Mouse (Mus musculus): ENCODE data around the gene Pla2g4f. TPM values are rescaled to one million over a fixed set of nuclear protein-coding genes. Genes with fewer than 3 reads are reported as not detected.

Pla2g4f gene
- polyA plus RNA-seq, 1 experiment from 2014 or later = not detected

DNA sequence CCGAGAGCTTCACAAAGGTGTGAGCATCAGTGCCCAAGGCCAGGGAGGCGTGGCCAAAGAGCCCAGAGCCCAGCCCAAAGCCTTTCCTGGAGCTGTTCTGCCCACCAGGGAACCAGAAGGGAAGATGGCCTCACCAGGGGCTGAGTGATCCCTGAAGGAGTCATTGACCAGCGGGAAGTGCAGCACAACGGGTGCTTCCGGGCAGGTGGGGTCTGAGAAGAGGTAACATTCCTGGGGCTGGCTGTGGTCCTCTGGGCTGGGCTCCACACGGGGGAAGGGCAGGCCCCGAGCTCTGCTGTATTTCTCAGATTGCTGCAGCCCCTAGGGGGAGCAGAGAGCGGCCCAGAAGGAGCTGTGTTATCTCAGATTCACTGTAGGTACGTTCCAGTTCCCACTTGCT is 45.3 kb downstream of the Pla2g4f start:
- H3K4me3 ChIP-seq = no peak overlapping the region
- H3K27ac ChIP-seq = no peak overlapping the region
- no peaks in the 10 kb centered on the region for H3K36me3 ChIP-seq (ENCODE audit: poor library complexity, severe bottlenecking)
- H3K9me3 ChIP-seq (replicated peaks) = no peaks in the 10 kb centered on the region
- H3K9ac ChIP-seq = no peak overlapping the region
- no peak for ATAC-seq
- no peak overlapping the region for H3K4me2 ChIP-seq
- 4% methylated on average over 9 of the region's 9 CpGs for WGBS
- H3K27me3 ChIP-seq = no peaks in the 10 kb centered on the region
- no peaks in the 10 kb centered on the region for H3K4me1 ChIP-seq

DNA sequence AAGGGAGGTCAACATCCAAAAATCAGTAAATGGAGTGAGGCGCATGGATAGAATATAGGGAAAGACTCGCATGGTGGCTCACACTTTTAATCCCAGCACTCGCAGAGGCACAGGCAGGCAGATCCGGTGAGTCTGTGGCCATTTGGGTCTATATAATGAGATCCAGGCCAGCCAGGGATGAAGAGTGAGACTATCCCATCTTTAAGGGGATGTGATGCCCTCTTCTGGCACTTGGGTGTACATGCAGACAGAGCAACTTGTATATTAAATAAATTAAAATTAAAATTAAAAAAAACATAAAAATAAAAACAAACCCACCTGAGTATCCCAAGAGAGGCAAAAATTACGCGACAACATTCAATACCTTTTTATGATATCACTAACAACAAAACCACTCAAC is 48.4 kb downstream of the Pla2g4f start:
- 78% methylated on average over 6 of the region's 6 CpGs for WGBS
- H3K4me1 ChIP-seq = no peaks in the 10 kb centered on the region

DNA sequence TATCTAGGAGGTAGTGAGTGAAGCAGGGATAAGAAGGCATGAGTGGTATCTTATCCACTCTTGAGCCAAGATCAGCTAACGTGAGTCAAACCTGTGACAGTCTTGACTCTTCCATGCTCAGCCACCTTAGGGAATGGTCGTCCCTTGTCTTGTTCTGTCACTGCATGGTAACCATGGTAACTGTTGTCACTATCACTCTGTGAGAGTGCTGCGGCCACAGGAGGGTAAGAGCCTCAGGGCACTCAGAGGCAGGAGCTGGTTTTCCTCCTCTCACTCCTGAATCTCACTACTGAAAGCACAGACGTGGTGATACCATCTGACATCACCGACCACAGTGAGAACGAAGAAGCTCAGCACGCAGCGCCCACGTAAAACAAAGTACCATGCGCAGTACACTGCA is 49.1 kb downstream of the Pla2g4f start:
- 63% methylated on average over 10 of the region's 10 CpGs for WGBS
- H3K27me3 ChIP-seq = no peaks in the 10 kb centered on the region
- H3K9ac ChIP-seq = no peak overlapping the region
- no peak overlapping the region for H3K4me3 ChIP-seq
- no peaks in the 10 kb centered on the region for H3K36me3 ChIP-seq (ENCODE audit: poor library complexity, severe bottlenecking)
- H3K9me3 ChIP-seq (replicated peaks) = no peaks in the 10 kb centered on the region
- no peak for ATAC-seq
- H3K4me1 ChIP-seq = no peaks in the 10 kb centered on the region
- H3K4me2 ChIP-seq = no peak overlapping the region
- no peak overlapping the region for H3K27ac ChIP-seq

More for the DNA sequence above, 48.4 kb downstream of the Pla2g4f start:
- Histone ChIP-seq H3K27ac (no peak overlapping the region), H3K27me3 (no peaks in the 10 kb centered on the region), H3K9me3 (replicated peaks) (no peaks in the 10 kb centered on the region), H3K4me3 (no peak overlapping the region), H3K36me3 (ENCODE audit: poor library complexity, severe bottlenecking) (no peaks in the 10 kb centered on the region), H3K9ac (no peak overlapping the region), H3K4me2 (no peak overlapping the region)
- no peak for ATAC-seq

DNA sequence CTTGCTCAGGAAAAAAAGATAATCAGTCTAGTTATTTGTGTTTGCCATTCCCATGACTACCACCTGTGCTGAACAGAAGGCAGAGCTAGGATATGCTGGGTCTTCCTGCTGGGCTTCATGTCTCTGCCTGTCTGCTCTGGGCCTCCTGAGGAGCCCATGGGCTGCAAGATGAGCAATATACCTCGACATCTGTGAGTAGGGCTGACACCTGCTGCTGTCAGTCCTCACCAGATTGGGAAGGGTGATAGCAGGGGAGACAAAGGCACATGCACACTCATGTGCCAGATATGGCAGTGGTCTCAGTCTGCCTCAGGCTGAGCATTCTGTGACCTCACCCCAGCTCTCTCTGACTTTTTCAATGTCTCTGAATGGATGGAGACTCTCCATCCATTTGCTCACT is 51.1 kb downstream of the Pla2g4f start:
- no peak overlapping the region for H3K4me3 ChIP-seq
- no peak overlapping the region for H3K4me2 ChIP-seq
- no peak for ATAC-seq
- H3K9me3 ChIP-seq (replicated peaks) = no peaks in the 10 kb centered on the region
- H3K27me3 ChIP-seq = no peaks in the 10 kb centered on the region
- no peak overlapping the region for H3K9ac ChIP-seq
- H3K4me1 ChIP-seq = no peaks in the 10 kb centered on the region
- H3K36me3 ChIP-seq (ENCODE audit: poor library complexity, severe bottlenecking) = no peaks in the 10 kb centered on the region
- H3K27ac ChIP-seq = no peak overlapping the region
- WGBS = 39% methylated on average over 1 of the region's 1 CpGs

DNA sequence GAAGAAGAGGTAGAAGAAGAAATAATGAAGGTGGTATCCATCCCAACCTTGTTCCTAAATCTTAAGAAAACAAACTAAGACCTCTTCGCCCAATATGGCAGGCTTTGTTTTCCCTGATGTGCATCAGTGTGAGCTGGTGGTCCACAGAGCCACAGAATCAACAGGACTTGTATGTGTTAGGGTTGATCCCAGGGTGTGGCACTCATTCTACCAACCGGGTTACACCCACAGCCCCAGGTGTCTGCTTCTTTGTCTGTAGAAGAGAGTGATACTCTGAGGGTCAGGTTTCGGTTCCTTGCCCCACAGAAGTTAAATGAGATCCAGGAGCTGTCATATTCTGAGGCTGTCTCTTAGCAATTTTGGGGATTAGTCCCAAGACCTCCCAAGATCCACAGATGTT is 52.6 kb downstream of the Pla2g4f start:
- no peaks in the 10 kb centered on the region for H3K27me3 ChIP-seq
- 70% methylated on average over 3 of the region's 3 CpGs for WGBS

DNA sequence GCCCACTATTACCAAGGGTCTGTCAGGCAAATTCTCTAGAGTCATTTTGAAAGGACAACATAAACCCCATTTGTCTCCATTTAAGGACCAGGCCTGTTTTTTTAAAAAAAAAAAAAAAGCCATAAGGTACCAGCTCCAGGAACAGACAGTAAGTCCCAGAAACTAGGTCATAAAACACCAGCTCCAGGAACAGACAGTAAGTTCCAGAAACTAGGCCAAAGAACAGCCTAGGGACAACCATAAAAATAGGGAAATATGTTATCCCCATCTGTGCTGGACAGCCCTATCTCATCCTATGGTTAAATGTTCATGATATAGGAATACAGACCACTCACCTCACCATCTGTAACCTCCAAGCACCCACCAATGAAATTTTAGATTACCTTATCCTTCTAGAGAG is 57.7 kb downstream of the Pla2g4f start:
- Histone ChIP-seq H3K4me1 (no peaks in the 10 kb centered on the region), H3K36me3 (ENCODE audit: poor library complexity, severe bottlenecking) (no peaks in the 10 kb centered on the region), H3K4me2 (no peak overlapping the region), H3K27me3 (no peaks in the 10 kb centered on the region), H3K9me3 (replicated peaks) (no peaks in the 10 kb centered on the region), H3K4me3 (no peak overlapping the region), H3K9ac (no peak overlapping the region), H3K27ac (no peak overlapping the region)
- no peak for ATAC-seq

More for the DNA sequence above, 52.6 kb downstream of the Pla2g4f start:
- no peak for ATAC-seq
- Histone ChIP-seq H3K9ac (no peak overlapping the region), H3K4me3 (no peak overlapping the region), H3K4me2 (no peak overlapping the region), H3K27ac (no peak overlapping the region), H3K4me1 (no peaks in the 10 kb centered on the region), H3K36me3 (ENCODE audit: poor library complexity, severe bottlenecking) (no peaks in the 10 kb centered on the region), H3K9me3 (replicated peaks) (no peaks in the 10 kb centered on the region)

DNA sequence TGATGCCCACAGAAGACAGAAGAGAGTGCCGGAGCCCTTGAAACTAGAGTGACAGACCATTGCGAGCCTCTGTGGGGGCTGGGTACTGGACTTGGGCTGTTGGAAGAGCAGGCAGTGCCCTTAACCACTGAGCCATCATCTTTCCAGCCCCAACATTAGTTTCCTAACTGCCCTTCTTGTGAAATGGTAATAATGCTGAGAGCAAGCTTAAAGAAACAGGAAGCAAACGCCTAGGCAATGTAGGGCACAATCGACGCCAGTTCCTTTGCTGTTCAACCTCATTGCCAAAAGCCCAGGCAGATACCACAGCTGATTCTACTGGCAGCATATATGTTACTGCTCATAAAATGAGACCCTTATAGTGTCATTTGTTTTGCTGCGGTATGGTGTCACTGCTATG is 61.3 kb downstream of the Pla2g4f start:
- 90% methylated on average over 6 of the region's 6 CpGs for WGBS
- H3K27ac ChIP-seq = no peak overlapping the region
- no peak overlapping the region for H3K4me2 ChIP-seq
- H3K4me3 ChIP-seq = no peak overlapping the region
- no peaks in the 10 kb centered on the region for H3K27me3 ChIP-seq
- no peaks in the 10 kb centered on the region for H3K36me3 ChIP-seq (ENCODE audit: poor library complexity, severe bottlenecking)
- H3K9ac ChIP-seq = no peak overlapping the region
- H3K9me3 ChIP-seq (replicated peaks) = no peaks in the 10 kb centered on the region
- no peaks in the 10 kb centered on the region for H3K4me1 ChIP-seq
- no peak for ATAC-seq

Other genes starting within 250 kb of the Pla2g4f start
- gene Ehd4, start 159.6 kb downstream of the Pla2g4f start, polyA plus RNA-seq (2015; fragmentation: Nextera tagmentation; extraction: Ambion mirVana) = 9.8 and 11.3 TPM in 2 replicates
- 0.27 and 0.47 TPM in 2 replicates for gene Pla2g4e, start 68.8 kb downstream of the Pla2g4f start, polyA plus RNA-seq (2015; fragmentation: Nextera tagmentation; extraction: Ambion mirVana)
- not detected in 2 replicates for gene Pla2g4d, start 25.0 kb downstream of the Pla2g4f start, polyA plus RNA-seq (2015; fragmentation: Nextera tagmentation; extraction: Ambion mirVana)
- 37.3 and 44.4 TPM in 2 replicates for gene Vps39, start 39.0 kb upstream of the Pla2g4f start, polyA plus RNA-seq (2015; fragmentation: Nextera tagmentation; extraction: Ambion mirVana)
- 9.5 and 10.7 TPM in 2 replicates for gene Ganc, start 89.7 kb upstream of the Pla2g4f start, polyA plus RNA-seq (2015; fragmentation: Nextera tagmentation; extraction: Ambion mirVana)
- gene Tmem87a, start 89.9 kb upstream of the Pla2g4f start, polyA plus RNA-seq (2015; fragmentation: Nextera tagmentation; extraction: Ambion mirVana) = 7.4 and 9.0 TPM in 2 replicates
- gene Capn3, start 141.9 kb upstream of the Pla2g4f start, polyA plus RNA-seq (2015; fragmentation: Nextera tagmentation; extraction: Ambion mirVana) = 1.6 and 1.7 TPM in 2 replicates
- gene Zfp106, start 249.7 kb upstream of the Pla2g4f start, polyA plus RNA-seq (2015; fragmentation: Nextera tagmentation; extraction: Ambion mirVana) = 48.4 and 54.2 TPM in 2 replicates

Data from forebrain, embryonic 13.5 days (tissue).